Mouse (Mus musculus) cerebellum, postnatal 36 days (tissue): ENCODE measurements around the gene Pef1.

Experiments used
- DNase-seq, 2 experiments: peaks; one replicate each; pipeline ENCODE4 v3.0.0; 2021 to 2022; ENCODE audit warnings: mixed read lengths in 2 of 2

The Pef1 gene

GRCm38 (mm10) chr4:130177087-130177486 is 74.7 kb downstream of the Pef1 start:
- no peak for DNase-seq

DNA sequence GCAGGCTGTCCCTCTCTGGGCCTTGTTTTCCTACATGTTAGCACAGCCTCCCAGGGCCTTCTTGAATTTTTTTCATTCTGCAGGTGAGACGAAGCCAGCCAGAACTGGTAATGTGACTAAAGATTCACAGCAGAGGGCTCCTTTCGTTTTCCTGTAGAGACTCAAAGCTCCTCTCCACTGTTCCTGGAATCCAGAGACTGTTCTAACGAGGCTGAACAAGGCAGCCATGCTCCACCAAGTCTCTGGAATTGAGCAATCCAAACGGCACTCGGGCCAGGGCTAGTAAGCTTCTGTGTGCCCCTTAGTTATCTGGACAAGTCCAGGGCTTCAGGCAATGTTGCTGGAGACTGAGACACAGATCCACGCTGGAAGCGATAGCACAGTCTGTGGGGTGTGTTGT is 75.2 kb downstream of the Pef1 start:
- no peak for DNase-seq
